Mouse (Mus musculus) cerebellum, adult 2 months (tissue): ENCODE measurements around the gene Unc119b.

Experiments used
- CTCF ChIP-seq: fragments of 200-500 bp; IDR thresholded peaks from 2 replicates; pipeline ENCODE4 v1.5.1; 2011; ENCODE audit warnings: low read depth, mild to moderate bottlenecking, control low read depth, low read length, moderate library complexity, borderline replicate concordance; ENCODE audit not compliant: insufficient read depth
- POLR2A ChIP-seq: fragments of 200-500 bp; IDR thresholded peaks from 2 replicates; pipeline ENCODE4 v1.6.1; 2011; ENCODE audit warnings: low read length, control low read depth, borderline replicate concordance; ENCODE audit not compliant: insufficient read depth

- TF ChIP-seq POLR2A (no peak), CTCF (no peak)
Measured at GRCm38 (mm10) chr5:115142166-115142697, 7.5 kb upstream of the Unc119b start.
